Mouse (Mus musculus): ENCODE results near the gene Btaf1.

DNA sequence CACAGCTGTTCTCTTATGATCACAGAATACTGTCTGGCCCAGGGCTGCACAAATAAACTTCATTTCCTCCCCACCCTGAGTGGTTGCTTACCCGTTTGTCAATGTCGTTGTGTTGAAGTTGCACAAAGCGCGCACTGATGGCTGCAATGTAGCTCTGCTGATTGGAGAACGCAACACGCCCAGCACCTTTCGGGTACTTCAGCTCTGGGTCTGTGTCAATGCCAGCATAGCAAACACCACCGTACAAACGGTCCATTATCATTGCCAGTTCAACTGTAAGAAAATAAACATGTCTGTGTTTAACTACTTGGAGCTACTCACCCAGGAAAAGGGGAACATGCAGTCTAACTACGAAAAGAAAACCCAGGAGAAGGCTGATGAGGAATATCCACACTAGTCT is 118.6 kb downstream of the Btaf1 start:
- TF ChIP-seq CTCF (IDR thresholded peaks at IDR 0.05; ENCODE audit: low read depth) (no peak), EP300 (IDR thresholded peaks at IDR 0.05; ENCODE audit: low read depth) (no peak)
